Mouse (Mus musculus): ENCODE data around the gene Slc3a2. TPM values are rescaled to one million over a fixed set of nuclear protein-coding genes. Genes with fewer than 3 reads are reported as not detected.

Slc3a2 gene
- polyA plus RNA-seq, 1 experiment from 2014 or later = 165 TPM

DNA sequence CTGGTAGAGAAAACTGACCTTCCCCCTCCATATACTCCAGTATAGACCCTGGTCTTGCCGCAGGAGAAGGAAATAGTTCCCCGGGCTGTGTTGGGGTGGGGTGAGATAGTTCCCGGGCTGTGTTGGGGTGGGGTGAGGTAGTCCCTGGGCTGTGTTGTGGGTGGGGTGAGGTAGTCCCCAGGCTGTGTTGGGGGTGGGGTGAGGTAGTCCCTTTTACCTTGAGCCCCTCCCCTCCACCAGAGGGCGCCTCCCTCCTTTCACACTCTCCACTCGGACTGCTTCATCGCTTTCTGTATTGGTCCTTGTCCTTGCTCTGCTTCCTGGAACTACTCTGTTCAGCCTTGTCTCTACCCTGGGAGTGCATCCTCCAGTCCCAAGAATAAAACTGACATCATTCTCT is 27.8 kb downstream of the Slc3a2 start:
- no peaks in the 10 kb centered on the region for H3K36me3 ChIP-seq (replicated peaks)
- H3K27me3 ChIP-seq (replicated peaks) = no peaks in the 10 kb centered on the region
- H3K27ac ChIP-seq = no peak overlapping the region
- ATAC-seq (replicated peaks) = no peak
- no peak overlapping the region for H3K4me2 ChIP-seq
- no peaks in the 10 kb centered on the region for H3K4me1 ChIP-seq
- no peak overlapping the region for H3K9ac ChIP-seq
- H3K4me3 ChIP-seq = no peak overlapping the region
- H3K9me3 ChIP-seq = no peaks in the 10 kb centered on the region
- 55% methylated on average over 6 of the region's 6 CpGs for WGBS

DNA sequence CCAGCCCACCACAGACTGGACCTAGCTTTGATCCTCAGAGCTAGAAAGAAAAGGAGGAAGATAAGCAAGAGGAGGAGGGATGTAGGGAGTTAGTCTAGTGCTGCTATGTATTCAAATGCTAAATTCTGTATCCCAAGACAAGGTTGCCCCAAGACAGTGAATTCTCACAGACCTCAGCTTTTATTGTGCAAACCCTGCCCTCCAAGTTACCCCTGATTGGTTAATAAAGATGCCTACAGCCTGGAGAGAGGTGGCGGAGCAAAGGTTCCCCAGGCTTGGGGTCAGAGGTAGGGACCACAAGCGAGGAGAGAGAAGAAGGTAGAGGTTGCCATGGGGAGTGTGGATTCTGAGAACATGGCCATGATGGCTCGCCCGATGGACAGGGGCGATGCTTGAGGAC is 30.4 kb downstream of the Slc3a2 start:
- Histone ChIP-seq H3K9ac (no peak overlapping the region), H3K9me3 (no peaks in the 10 kb centered on the region), H3K4me2 (no peak overlapping the region), H3K27me3 (replicated peaks) (no peaks in the 10 kb centered on the region), H3K27ac (peak overlapping the region; percentile 13; the same call in 1 of the 2 replicates), H3K4me1 (no peaks in the 10 kb centered on the region), H3K36me3 (replicated peaks) (no peaks in the 10 kb centered on the region), H3K4me3 (no peak overlapping the region)
- ATAC-seq (replicated peaks) = no peak
- 64% methylated on average over 5 of the region's 5 CpGs for WGBS

DNA sequence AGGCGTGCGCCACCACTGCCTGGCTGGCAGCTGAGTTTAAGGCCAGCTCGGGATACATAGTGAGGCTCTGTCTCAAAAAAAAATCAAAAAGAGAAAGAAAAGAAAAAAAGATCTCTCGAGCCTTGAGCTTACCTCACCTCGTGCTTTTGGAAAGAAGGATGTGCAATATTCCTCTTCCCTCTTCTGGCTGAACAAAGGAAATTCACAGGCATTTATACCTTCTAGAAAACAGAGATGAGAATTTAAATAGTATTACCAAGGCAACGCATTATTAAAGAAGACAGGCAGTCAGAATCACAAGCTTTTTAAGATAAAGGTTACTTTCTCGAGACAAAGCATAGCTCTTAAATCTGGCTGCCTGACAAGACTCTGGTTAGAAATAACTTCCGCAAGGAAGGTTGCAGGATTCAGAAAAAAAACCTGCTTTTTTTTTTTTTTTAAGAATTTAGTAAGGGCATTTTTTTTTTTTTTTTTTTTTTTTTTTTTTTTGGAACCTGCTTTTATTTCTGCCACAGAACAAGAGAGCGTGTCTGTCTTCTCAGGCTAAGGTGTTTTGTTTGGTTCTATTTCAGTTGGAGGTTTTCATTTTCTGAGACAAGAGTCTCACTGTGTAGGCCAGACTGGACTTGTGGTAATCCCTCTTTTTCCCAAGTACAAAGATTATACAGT is 31.2 kb downstream of the Slc3a2 start:
- H3K27ac ChIP-seq = peak overlapping the region; percentile 60
- peak; percentile 37 for ATAC-seq (replicated peaks)
- 34% methylated on average over 9 of the region's 9 CpGs for WGBS

DNA sequence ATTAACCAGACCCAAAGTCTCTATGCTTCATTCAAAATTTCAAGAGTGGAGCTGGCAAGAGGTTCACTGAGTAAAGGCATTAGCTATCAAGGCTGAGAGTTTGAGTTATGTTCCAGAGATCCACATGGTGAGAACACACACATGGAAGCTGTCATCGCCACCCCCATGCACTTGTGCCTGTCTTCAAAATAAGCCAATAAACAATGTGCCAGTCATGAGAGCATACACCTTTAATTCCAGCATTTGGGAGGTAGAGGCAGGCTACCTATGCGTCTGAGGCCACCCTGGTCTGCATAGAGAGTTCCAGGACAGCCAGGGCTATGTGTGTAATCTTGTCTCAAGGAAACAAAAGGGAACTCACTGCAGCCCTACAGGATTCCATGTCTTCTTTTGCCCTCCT is 39.5 kb downstream of the Slc3a2 start:
- Histone ChIP-seq H3K27ac (no peak overlapping the region), H3K27me3 (replicated peaks) (no peaks in the 10 kb centered on the region), H3K4me3 (no peak overlapping the region), H3K36me3 (replicated peaks) (no peaks in the 10 kb centered on the region), H3K4me1 (no peaks in the 10 kb centered on the region), H3K4me2 (no peak overlapping the region), H3K9me3 (no peaks in the 10 kb centered on the region), H3K9ac (no peak overlapping the region)
- ATAC-seq (replicated peaks) = no peak
- WGBS = 80% methylated on average over 2 of the region's 2 CpGs

More for the DNA sequence above, 31.2 kb downstream of the Slc3a2 start:
- H3K4me1 ChIP-seq = no peaks in the 10 kb centered on the region
- no peak overlapping the region for H3K4me2 ChIP-seq
- no peaks in the 10 kb centered on the region for H3K9me3 ChIP-seq
- no peaks in the 10 kb centered on the region for H3K36me3 ChIP-seq (replicated peaks)
- no peak overlapping the region for H3K9ac ChIP-seq
- H3K4me3 ChIP-seq = no peak overlapping the region
- no peaks in the 10 kb centered on the region for H3K27me3 ChIP-seq (replicated peaks)

DNA sequence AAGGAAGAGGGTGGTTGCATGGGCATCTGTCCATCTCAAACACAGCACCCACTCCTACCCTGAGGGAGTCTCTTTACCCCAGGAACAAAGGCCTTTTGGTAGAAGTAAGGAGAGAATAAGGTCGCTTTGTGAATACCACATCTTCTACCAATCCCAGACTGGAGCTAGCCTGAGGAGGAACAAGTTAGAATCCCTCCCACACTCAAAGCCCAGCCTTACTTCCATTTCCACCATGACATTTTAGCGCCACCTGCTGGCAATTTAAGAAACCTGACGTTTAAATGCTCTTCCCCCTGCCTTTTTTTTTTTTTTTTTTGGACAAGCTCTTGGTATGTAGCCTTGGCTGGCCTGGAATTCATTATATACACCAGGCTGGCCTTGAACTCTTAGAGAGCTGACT is 40.2 kb downstream of the Slc3a2 start:
- WGBS = 2% methylated on average over 3 of the region's 3 CpGs

DNA sequence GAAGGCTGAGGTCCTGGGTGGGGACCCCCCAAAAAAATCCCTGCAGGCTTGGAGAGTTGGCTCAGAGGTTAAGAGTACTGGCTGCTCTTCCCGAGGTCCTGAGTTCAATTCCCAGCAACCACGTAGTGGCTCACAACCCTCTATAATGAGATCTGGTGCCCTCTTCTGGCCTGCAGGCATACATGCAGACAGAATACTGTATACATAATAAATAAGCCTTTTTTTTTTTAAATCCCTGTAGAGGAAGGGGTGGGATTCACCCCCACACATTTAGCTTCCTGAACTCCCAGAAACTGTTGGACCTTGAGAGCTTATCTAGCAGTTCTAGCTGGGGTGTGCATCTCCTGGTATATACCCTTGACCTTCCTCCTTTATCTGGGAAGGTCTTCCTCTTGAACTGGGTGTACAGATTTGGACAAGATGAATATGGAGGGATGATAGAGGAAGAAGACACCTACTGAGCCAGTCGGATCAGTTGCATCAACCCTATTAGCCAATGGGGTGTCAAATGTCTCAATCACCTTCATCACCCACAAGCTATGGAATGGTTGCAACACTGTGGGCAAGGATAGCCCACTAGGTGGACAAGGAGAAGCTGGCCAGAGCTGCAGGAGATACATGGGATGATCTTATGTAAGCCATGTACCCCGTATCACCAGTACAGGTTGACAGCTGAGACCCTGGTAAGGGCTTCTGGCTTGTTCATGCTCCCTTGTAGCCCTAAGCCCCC is 41.4 kb downstream of the Slc3a2 start:
- Histone ChIP-seq H3K4me3 (no peak overlapping the region), H3K4me2 (no peak overlapping the region), H3K27me3 (replicated peaks) (no peaks in the 10 kb centered on the region), H3K27ac (no peak overlapping the region), H3K9ac (no peak overlapping the region), H3K4me1 (no peaks in the 10 kb centered on the region), H3K9me3 (no peaks in the 10 kb centered on the region), H3K36me3 (replicated peaks) (no peaks in the 10 kb centered on the region)
- no peak for ATAC-seq (replicated peaks)
- 90% methylated on average over 4 of the region's 4 CpGs for WGBS

More for the DNA sequence above, 40.2 kb downstream of the Slc3a2 start:
- Histone ChIP-seq H3K36me3 (replicated peaks) (no peaks in the 10 kb centered on the region), H3K4me1 (no peaks in the 10 kb centered on the region), H3K9ac (no peak overlapping the region), H3K9me3 (no peaks in the 10 kb centered on the region), H3K27ac (no peak overlapping the region), H3K4me3 (no peak overlapping the region), H3K27me3 (replicated peaks) (no peaks in the 10 kb centered on the region), H3K4me2 (no peak overlapping the region)
- ATAC-seq (replicated peaks) = peak; percentile 79

DNA sequence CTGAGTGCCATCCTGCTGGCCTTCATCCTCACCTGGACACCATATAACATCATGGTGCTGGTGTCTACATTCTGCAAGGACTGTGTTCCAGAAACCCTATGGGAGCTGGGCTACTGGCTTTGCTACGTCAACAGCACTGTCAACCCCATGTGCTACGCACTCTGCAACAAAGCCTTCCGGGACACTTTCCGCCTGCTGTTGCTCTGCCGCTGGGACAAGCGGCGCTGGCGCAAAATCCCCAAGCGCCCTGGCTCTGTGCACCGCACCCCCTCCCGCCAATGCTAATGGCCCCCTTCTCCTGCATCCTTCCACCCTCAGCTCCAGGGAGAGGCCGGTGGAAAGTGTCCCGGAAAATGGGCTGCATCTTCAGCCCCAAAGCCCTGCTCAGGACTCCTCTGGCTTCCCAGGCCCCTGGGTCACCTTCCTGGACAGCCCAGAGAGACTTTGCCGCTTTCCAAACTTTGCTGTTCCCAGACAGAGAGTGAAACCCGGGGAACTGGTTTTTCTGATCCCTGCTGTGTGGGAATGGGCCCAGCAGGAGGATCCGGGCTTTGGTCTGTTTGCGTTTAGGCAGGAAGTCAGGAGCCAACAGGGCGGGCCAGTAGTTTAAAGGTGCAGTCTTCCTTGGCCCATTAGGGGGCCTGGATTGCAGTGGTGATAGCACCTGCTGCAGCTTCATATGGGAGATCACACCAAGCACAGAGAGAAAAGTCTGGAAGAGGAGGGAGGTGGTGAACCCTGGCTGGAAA is 44.0 kb downstream of the Slc3a2 start:
- Histone ChIP-seq H3K36me3 (replicated peaks) (no peaks in the 10 kb centered on the region), H3K4me2 (no peak overlapping the region), H3K9ac (no peak overlapping the region), H3K27me3 (replicated peaks) (no peaks in the 10 kb centered on the region), H3K9me3 (no peaks in the 10 kb centered on the region), H3K4me3 (no peak overlapping the region), H3K4me1 (no peaks in the 10 kb centered on the region), H3K27ac (0 out of 2 replicates have a peak overlapping the region, but pooled peaks have one; percentile 9)
- no peak for ATAC-seq (replicated peaks)
- WGBS = 30% methylated on average over 18 of the region's 18 CpGs

DNA sequence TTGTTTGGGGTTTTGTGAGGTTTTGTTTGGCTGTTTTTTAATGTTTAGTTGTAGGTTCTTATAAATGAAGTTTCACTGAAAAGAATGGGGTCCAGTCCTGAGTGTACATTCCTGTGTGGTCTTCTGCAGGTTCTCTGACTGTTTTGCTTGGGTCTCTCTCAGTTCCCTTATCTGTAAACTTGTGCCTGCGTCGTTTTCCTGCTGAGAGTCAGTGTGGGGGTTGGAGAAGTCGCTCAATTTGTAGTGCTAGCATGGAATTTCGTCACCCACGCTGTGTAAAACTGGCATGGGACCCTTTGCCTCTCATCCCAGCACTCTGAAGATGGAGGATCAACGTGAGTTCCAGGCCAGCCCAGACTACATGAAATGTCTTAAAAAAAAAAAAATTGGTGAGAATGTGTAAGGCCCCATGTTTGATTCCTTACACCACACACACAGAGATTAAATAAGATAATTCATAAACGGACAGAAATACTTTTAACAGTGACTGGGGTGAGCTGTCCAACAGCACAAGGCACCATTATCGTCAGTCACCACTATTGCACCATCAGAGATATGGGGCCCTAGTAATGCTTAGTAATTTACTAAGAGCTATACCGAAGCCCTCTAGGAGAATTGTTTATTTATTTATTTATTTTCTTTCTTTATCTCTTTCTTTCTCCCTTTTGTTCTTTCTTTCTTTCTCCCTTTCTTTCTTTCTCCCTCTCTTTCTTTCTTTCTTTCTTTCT is 49.7 kb downstream of the Slc3a2 start:
- no peak for ATAC-seq (replicated peaks)
- H3K4me1 ChIP-seq = no peaks in the 10 kb centered on the region

DNA sequence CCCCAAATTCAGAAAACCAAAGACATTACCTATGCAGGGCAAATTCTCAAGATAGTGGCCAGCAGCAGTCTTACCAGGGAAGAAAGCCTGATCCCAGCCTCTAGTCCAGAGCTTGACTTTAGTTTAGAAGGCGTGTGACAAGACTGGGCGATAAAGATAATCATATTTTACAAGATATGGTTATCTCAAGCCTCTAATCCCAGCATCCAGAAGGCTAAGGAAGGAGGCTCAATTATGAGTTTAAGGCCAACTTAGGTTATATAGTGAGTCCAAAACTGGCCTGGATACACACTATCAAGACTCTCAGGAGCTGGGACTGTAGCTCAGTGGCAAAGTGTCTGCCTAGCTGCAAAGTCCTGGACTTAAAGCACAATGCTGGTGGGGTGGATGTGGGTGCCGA is 50.3 kb downstream of the Slc3a2 start:
- Histone ChIP-seq H3K9ac (no peak overlapping the region), H3K4me3 (no peak overlapping the region), H3K4me2 (no peak overlapping the region), H3K27me3 (replicated peaks) (no peaks in the 10 kb centered on the region), H3K36me3 (replicated peaks) (no peaks in the 10 kb centered on the region), H3K9me3 (no peaks in the 10 kb centered on the region), H3K27ac (no peak overlapping the region), H3K4me1 (no peaks in the 10 kb centered on the region)
- ATAC-seq (replicated peaks) = no peak
- WGBS = 92% methylated on average over 3 of the region's 3 CpGs

More for the DNA sequence above, 49.7 kb downstream of the Slc3a2 start:
- Histone ChIP-seq H3K4me3 (no peak overlapping the region), H3K4me2 (no peak overlapping the region), H3K36me3 (replicated peaks) (no peaks in the 10 kb centered on the region), H3K9ac (no peak overlapping the region), H3K9me3 (no peaks in the 10 kb centered on the region), H3K27me3 (replicated peaks) (no peaks in the 10 kb centered on the region), H3K27ac (no peak overlapping the region)
- 79% methylated on average over 9 of the region's 9 CpGs for WGBS

DNA sequence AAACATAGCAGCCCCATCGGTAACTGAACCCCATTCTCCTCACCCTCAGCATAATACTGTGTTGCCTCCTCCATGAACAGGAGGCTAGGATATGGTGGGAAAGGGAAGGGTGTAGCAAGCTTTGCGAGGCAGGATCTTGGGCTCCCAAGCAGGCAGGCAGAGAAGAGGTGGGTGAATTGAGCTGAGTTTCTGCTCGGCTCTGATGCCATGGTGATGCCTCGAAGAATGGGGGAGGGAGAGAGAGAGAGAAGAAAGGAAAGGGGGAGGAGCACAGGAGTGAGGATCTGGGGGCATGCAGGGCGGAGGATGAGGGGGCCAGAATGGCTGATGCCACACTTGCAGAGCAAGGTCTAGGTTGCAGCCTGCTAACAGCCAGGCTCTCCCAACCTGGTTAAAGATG is 57.4 kb downstream of the Slc3a2 start:
- Histone ChIP-seq H3K27ac (no peak overlapping the region), H3K9ac (no peak overlapping the region), H3K36me3 (replicated peaks) (no peaks in the 10 kb centered on the region), H3K27me3 (replicated peaks) (peaks cover 2% of the 10 kb centered on the region; the same call in 1 of the 2 replicates), H3K4me3 (no peak overlapping the region), H3K4me1 (peaks cover 12% of the 10 kb centered on the region), H3K4me2 (no peak overlapping the region), H3K9me3 (no peaks in the 10 kb centered on the region)
- no peak for ATAC-seq (replicated peaks)
- WGBS = 38% methylated on average over 5 of the region's 5 CpGs

DNA sequence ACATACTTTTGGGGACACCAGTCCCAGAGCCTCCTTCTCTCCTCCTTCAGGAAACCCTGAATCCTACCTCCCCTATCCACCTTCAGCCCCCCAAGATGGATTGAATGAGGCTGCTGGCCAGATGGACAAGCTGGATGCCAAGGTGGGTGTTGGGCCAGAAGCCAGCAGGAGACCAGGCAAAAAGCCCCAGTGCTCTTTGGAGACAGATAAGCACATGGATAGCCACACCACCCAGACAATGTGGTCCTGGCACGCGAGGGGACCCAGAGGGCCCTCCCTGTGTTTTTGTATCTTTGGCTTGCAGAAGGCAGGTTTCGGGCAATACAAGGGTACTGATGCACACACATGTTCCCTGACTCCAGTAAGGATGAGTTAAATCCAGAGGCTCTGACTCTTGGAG is 58.3 kb downstream of the Slc3a2 start:
- ATAC-seq (replicated peaks) = no peak
- no peak overlapping the region for H3K27ac ChIP-seq
- no peaks in the 10 kb centered on the region for H3K36me3 ChIP-seq (replicated peaks)
- H3K4me1 ChIP-seq = peaks cover 12% of the 10 kb centered on the region
- no peak overlapping the region for H3K4me3 ChIP-seq
- H3K9ac ChIP-seq = no peak overlapping the region
- no peak overlapping the region for H3K4me2 ChIP-seq
- H3K9me3 ChIP-seq = no peaks in the 10 kb centered on the region
- WGBS = 96% methylated on average over 3 of the region's 3 CpGs
- peaks cover 2% of the 10 kb centered on the region; the same call in 1 of the 2 replicates for H3K27me3 ChIP-seq (replicated peaks)

DNA sequence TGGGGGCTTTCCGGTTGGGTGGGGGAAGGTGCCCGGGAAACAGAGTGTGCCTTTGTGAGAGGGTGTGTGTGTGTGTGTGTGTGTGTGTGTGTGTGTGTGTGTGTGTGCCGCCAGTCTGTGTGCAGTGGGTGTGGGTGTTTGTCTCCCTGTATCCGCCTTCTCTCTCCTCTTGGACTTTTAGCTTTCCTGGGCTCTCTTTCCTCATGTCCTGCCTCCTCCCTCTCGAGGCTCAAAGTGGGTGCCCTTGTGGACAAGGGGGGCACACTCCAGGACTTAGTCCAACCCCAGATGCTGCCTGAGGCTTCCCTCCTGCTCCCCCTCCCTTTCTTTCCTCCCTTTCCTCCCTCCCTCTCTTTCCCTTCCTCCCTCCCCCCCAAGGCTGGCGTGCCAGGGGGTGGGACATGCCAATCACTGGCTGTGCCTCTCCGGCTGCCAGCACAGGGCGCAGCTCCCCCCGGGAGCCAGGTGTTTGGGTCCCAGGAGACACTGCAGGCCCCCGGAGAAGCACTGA is 59.2 kb downstream of the Slc3a2 start:
- Histone ChIP-seq H3K4me3 (no peak overlapping the region), H3K4me1 (peaks cover 12% of the 10 kb centered on the region), H3K27me3 (replicated peaks) (peaks cover 2% of the 10 kb centered on the region; the same call in 1 of the 2 replicates), H3K36me3 (replicated peaks) (no peaks in the 10 kb centered on the region), H3K4me2 (no peak overlapping the region; the same call in 1 of the 2 replicates), H3K27ac (no peak overlapping the region), H3K9me3 (no peaks in the 10 kb centered on the region), H3K9ac (no peak overlapping the region)
- WGBS = 41% methylated on average over 9 of the region's 10 CpGs
- ATAC-seq (replicated peaks) = peak; percentile 25; the same call in 1 of the 2 replicates

Data from midbrain, embryonic 15.5 days (tissue).